Comparison of ENCODE assay signal across 8 mouse cellular contexts in the genomic region with DNA sequence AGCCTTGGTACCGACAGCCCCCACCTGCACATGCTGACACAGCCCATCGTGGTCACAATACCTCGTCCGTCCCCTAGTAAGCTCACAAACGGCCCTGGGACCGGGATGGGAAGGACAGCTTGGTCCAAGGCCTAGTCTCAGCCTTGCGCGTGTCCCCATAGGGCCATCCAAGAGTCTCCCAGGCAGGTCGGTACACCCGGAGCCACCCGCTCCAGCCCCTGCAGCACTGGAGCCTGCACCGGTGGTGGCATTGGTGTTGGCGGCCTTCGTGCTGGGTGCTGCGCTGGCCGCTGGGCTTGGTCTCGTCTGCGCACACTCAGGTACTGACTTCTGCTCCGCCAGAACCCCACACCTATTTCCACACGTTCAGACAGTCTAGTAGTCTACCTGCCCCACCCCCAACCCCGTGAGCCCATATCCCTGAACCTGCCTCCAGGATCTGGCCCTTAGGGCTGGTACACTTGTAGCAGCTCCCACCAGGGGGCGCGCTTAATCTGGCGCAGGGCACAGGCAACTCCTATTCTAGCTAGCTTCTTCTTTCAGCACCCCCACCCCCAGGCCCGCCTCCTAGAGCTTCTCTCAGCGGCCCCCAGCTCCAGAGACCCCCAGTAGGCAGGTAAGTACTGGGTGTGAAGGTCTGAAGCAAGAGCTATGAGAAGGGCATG. TPM values are rescaled to one million over a fixed set of nuclear protein-coding genes. Genes with fewer than 3 reads are reported as not detected.
DNase-seq lines count a peak whose midpoint lies in the region; ATAC-seq and TF ChIP-seq lines count a peak whose summit lies in the region.

No protein-coding gene starts in this region.

- TF ChIP-seq CTCF in bone marrow, adult 2 months (IDR thresholded peaks at IDR 0.05; ENCODE audit: control insufficient read depth, insufficient read depth, low read length): peak; percentile 88

- peaks cover 2% of the 10 kb centered on the region; the same call in 1 of the 2 replicates for H3K4me1 ChIP-seq in bone marrow, adult 2 months (ENCODE audit: control insufficient read depth, insufficient read depth, low read length)
- peaks cover 29% of the 10 kb centered on the region for H3K4me1 ChIP-seq in embryonic facial prominence, embryonic 15.5 days
- peaks cover 45% of the 10 kb centered on the region for H3K4me1 ChIP-seq in heart, embryonic 10.5 days
- peaks cover 55% of the 10 kb centered on the region for H3K4me1 ChIP-seq in liver, embryonic 13.5 days (replicated peaks)

- TF ChIP-seq POLR2A in bone marrow, adult 2 months (IDR thresholded peaks at IDR 0.05; ENCODE audit: borderline replicate concordance, control insufficient read depth, low read depth, low read length): no peak

- H3K27ac ChIP-seq in bone marrow, adult 2 months (ENCODE audit: control insufficient read depth, insufficient read depth, low read depth, low read length, poor library complexity): no peak overlapping the region
- H3K27ac ChIP-seq in embryonic facial prominence, embryonic 15.5 days (replicated peaks): no peak overlapping the region
- peak overlapping the region; percentile 70; the same call in 1 of the 2 replicates for H3K27ac ChIP-seq in heart, embryonic 10.5 days
- no peak overlapping the region for H3K27ac ChIP-seq in liver, embryonic 13.5 days

- H3K27me3 ChIP-seq in embryonic facial prominence, embryonic 15.5 days: no peaks in the 10 kb centered on the region
- H3K27me3 ChIP-seq in heart, embryonic 10.5 days (ENCODE audit: insufficient read depth, poor library complexity, severe bottlenecking): no peaks in the 10 kb centered on the region
- H3K27me3 ChIP-seq in liver, embryonic 13.5 days: no peaks in the 10 kb centered on the region

- peaks cover 40% of the 10 kb centered on the region for H3K36me3 ChIP-seq in embryonic facial prominence, embryonic 15.5 days
- peaks cover 42% of the 10 kb centered on the region for H3K36me3 ChIP-seq in heart, embryonic 10.5 days
- peaks cover 53% of the 10 kb centered on the region for H3K36me3 ChIP-seq in liver, embryonic 13.5 days

- H3K4me2 ChIP-seq in embryonic facial prominence, embryonic 15.5 days (replicated peaks): no peak overlapping the region
- H3K4me2 ChIP-seq in liver, embryonic 13.5 days: no peak overlapping the region

- peak; percentile 52 for ATAC-seq in CD4-positive, CD25-positive, alpha-beta regulatory T cell, adult 4 months
- 0 out of 2 replicates have a peak, but pooled peaks have one; percentile 5 for ATAC-seq in embryonic facial prominence, embryonic 15.5 days (ENCODE audit: insufficient number of reproducible peaks, low FRiP score, low TSS enrichment, low read depth)
- ATAC-seq in liver, embryonic 13.5 days (ENCODE audit: low read depth): no peak; the same call in 1 of the 2 replicates
- peak; percentile 66 for ATAC-seq in neutrophil, adult 5-6 weeks (ENCODE audit: extremely low read depth, insufficient number of reproducible peaks, low FRiP score, poor library complexity, severe bottlenecking)

- WGBS in bone marrow, adult 2 months: 54% methylated on average over 26 of the region's 26 CpGs
- WGBS in embryonic facial prominence, embryonic 15.5 days: 36% methylated on average over 26 of the region's 26 CpGs
- 30% methylated on average over 26 of the region's 26 CpGs for WGBS in heart, embryonic 10.5 days
- WGBS in liver, embryonic 13.5 days (ENCODE audit: insufficient replicate concordance): 36% methylated on average over 26 of the region's 26 CpGs

- peak; percentile 93 for DNase-seq in heart, embryonic 10.5 days (ENCODE audit: low spot score)
- DNase-seq in kidney, postnatal 25 days: peak; percentile 89
- DNase-seq in liver, embryonic 13.5 days: peak; percentile 73
- DNase-seq in testis, postnatal 14 days (ENCODE audit: low spot score): peak; percentile 81

- H3K9ac ChIP-seq in embryonic facial prominence, embryonic 15.5 days: no peak overlapping the region
- H3K9ac ChIP-seq in liver, embryonic 13.5 days: no peak overlapping the region

- no peaks in the 10 kb centered on the region for H3K9me3 ChIP-seq in embryonic facial prominence, embryonic 15.5 days (replicated peaks)
- H3K9me3 ChIP-seq in heart, embryonic 10.5 days: no peaks in the 10 kb centered on the region
- H3K9me3 ChIP-seq in liver, embryonic 13.5 days (replicated peaks): no peaks in the 10 kb centered on the region

- no peak overlapping the region for H3K4me3 ChIP-seq in bone marrow, adult 2 months (replicated peaks; ENCODE audit: control insufficient read depth, low read depth, low read length)
- H3K4me3 ChIP-seq in embryonic facial prominence, embryonic 15.5 days (replicated peaks): no peak overlapping the region
- 0 out of 2 replicates have a peak overlapping the region, but pooled peaks have one; percentile 8 for H3K4me3 ChIP-seq in heart, embryonic 10.5 days
- no peak overlapping the region for H3K4me3 ChIP-seq in liver, embryonic 13.5 days (replicated peaks)

RNA-seq across cellular contexts. Expression of a gene that starts 2.4 kb away (rescaled TPM):
- polyA plus RNA-seq in CD4-positive, CD25-positive, alpha-beta regulatory T cell, adult 4 months (2017; shearing (Covaris generic)): 1 to 10 TPM; 7.2 to 9.6 TPM
- 12.4 and 16.3 TPM in 2 replicates for polyA plus RNA-seq in bone marrow, adult 2 months (2011; ENCODE audit: insufficient read depth, insufficient read length, low replicate concordance, missing spikeins)
- polyA plus RNA-seq in embryonic facial prominence, embryonic 15.5 days (2015; fragmentation: Nextera tagmentation; extraction: Ambion mirVana): 3.6 and 4.2 TPM in 2 replicates
- polyA plus RNA-seq in heart, embryonic 10.5 days (2016; fragmentation: Nextera tagmentation; extraction: Ambion mirVana): 2.4 and 2.5 TPM in 2 replicates
- 0.61 and 0.66 TPM in 2 replicates for polyA plus RNA-seq in liver, embryonic 13.5 days (2015; fragmentation: Nextera tagmentation; extraction: Ambion mirVana)
- total RNA-seq in neutrophil, adult 5-6 weeks (2017): 8.4 and 10.2 TPM in 2 replicates

RNA-seq across cellular contexts. Expression of a gene that starts 2.4 kb away (rescaled TPM):
- 10 to 100 TPM; 12.8 TPM for polyA plus RNA-seq in CD4-positive, CD25-positive, alpha-beta regulatory T cell, adult 4 months (2017; shearing (Covaris generic))
- polyA plus RNA-seq in bone marrow, adult 2 months (2011; ENCODE audit: insufficient read depth, insufficient read length, low replicate concordance, missing spikeins): 6.0 and 14.2 TPM in 2 replicates
- 58.6 and 59.9 TPM in 2 replicates for polyA plus RNA-seq in embryonic facial prominence, embryonic 15.5 days (2015; fragmentation: Nextera tagmentation; extraction: Ambion mirVana)
- polyA plus RNA-seq in heart, embryonic 10.5 days (2016; fragmentation: Nextera tagmentation; extraction: Ambion mirVana): 47.8 and 60.2 TPM in 2 replicates
- 19.7 and 20.3 TPM in 2 replicates for polyA plus RNA-seq in liver, embryonic 13.5 days (2015; fragmentation: Nextera tagmentation; extraction: Ambion mirVana)
- 6.8 and 15.7 TPM in 2 replicates for total RNA-seq in neutrophil, adult 5-6 weeks (2017)

RNA-seq across cellular contexts. Expression of a gene that starts 8.6 kb away (rescaled TPM):
- polyA plus RNA-seq in CD4-positive, CD25-positive, alpha-beta regulatory T cell, adult 4 months (2017; shearing (Covaris generic)): not detected
- 3.8 TPM in 1 of 2 replicates, not detected in the other for polyA plus RNA-seq in bone marrow, adult 2 months (2011; ENCODE audit: insufficient read depth, insufficient read length, low replicate concordance, missing spikeins)
- 72.7 and 80.3 TPM in 2 replicates for polyA plus RNA-seq in embryonic facial prominence, embryonic 15.5 days (2015; fragmentation: Nextera tagmentation; extraction: Ambion mirVana)
- polyA plus RNA-seq in heart, embryonic 10.5 days (2016; fragmentation: Nextera tagmentation; extraction: Ambion mirVana): 33.2 and 59.1 TPM in 2 replicates
- 3.0 TPM in 2 replicates for polyA plus RNA-seq in liver, embryonic 13.5 days (2015; fragmentation: Nextera tagmentation; extraction: Ambion mirVana)
- 0.35 TPM in 1 of 2 replicates, not detected in the other for total RNA-seq in neutrophil, adult 5-6 weeks (2017)

RNA-seq across cellular contexts. Expression of a gene that starts 11.8 kb away (rescaled TPM):
- under 1 TPM in 1 of 2 experiments, not detected in 1; 0.46 TPM for polyA plus RNA-seq in CD4-positive, CD25-positive, alpha-beta regulatory T cell, adult 4 months (2017; shearing (Covaris generic))
- polyA plus RNA-seq in bone marrow, adult 2 months (2011; ENCODE audit: insufficient read depth, insufficient read length, low replicate concordance, missing spikeins): 1.3 TPM in 1 of 2 replicates, not detected in the other
- 1.1 and 1.4 TPM in 2 replicates for polyA plus RNA-seq in embryonic facial prominence, embryonic 15.5 days (2015; fragmentation: Nextera tagmentation; extraction: Ambion mirVana)
- polyA plus RNA-seq in heart, embryonic 10.5 days (2016; fragmentation: Nextera tagmentation; extraction: Ambion mirVana): 0.59 TPM in 1 of 2 replicates, not detected in the other
- 0.19 and 0.23 TPM in 2 replicates for polyA plus RNA-seq in liver, embryonic 13.5 days (2015; fragmentation: Nextera tagmentation; extraction: Ambion mirVana)
- total RNA-seq in neutrophil, adult 5-6 weeks (2017): 1.4 TPM in 1 of 2 replicates, not detected in the other

RNA-seq across cellular contexts. Expression of a gene that starts 11.9 kb away (rescaled TPM):
- polyA plus RNA-seq in CD4-positive, CD25-positive, alpha-beta regulatory T cell, adult 4 months (2017; shearing (Covaris generic)): 10 to 100 TPM; 23.2 to 31.7 TPM
- 88.3 and 112 TPM in 2 replicates for polyA plus RNA-seq in bone marrow, adult 2 months (2011; ENCODE audit: insufficient read depth, insufficient read length, low replicate concordance, missing spikeins)
- 31.8 and 34.2 TPM in 2 replicates for polyA plus RNA-seq in embryonic facial prominence, embryonic 15.5 days (2015; fragmentation: Nextera tagmentation; extraction: Ambion mirVana)
- polyA plus RNA-seq in heart, embryonic 10.5 days (2016; fragmentation: Nextera tagmentation; extraction: Ambion mirVana): 27.5 and 30.0 TPM in 2 replicates
- polyA plus RNA-seq in liver, embryonic 13.5 days (2015; fragmentation: Nextera tagmentation; extraction: Ambion mirVana): 10.6 and 11.2 TPM in 2 replicates
- total RNA-seq in neutrophil, adult 5-6 weeks (2017): 44.1 and 50.7 TPM in 2 replicates
